Mouse (Mus musculus) MEL (cell line): Measurements from ENCODE around the gene Mmp1b.

Experiments
- TAL1 ChIP-seq: IDR thresholded peaks from 2 replicates; pipeline ENCODE4 v1.6.1; 2012; ENCODE audit warnings: mild to moderate bottlenecking, inconsistent platforms, low read length, moderate library complexity, mixed read lengths
- TCF12 ChIP-seq: IDR thresholded peaks from 2 replicates; pipeline ENCODE4 v1.6.1; 2014; ENCODE audit warnings: low read depth, mild to moderate bottlenecking, inconsistent platforms, low read length, improper control_type of control experiment, moderate library complexity

DNA sequence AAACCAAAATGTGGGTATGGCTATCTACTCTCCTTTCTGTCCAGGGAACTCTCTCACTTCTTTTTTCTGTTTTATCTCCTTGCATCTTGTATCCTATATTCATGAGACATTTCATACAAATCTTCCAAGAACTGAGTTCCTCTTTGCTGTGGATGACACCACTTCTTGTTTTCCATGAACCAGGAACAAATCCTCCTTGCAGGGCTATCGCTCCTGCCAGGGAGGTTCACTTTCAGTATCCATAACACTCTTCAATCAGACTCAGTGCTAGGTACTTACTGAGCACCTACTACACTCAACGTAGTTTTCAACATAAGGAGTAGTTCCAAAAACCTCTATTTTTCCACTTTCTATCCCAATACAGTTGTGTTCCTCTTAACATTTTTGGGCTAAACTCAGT lies 42.3 kb downstream of the Mmp1b start:
- no peak for TF ChIP-seq TAL1
- TF ChIP-seq TCF12: no peak
